29 mouse cellular contexts compared by ENCODE assay signal in genomic region chr15:77765484-77766093, GRCm38 (mm10). TPM values are rescaled to one million over a fixed set of nuclear protein-coding genes. Genes with fewer than 3 reads are reported as not detected.
A peak's percentile ranks its signal among the peaks of the same experiment; 100 is the strongest.
DNase-seq lines count a peak whose midpoint lies in the region; ATAC-seq and TF ChIP-seq lines count a peak whose summit lies in the region.
"Had no signal": no experiment of that assay in that cellular context is flagged by ENCODE, and none has a peak within 500 bp of the region (broad histone marks: within the 10 kb centered on the region; RNA-seq: fewer than 3 reads in every experiment).

No protein-coding gene starts in this region.

- ATAC-seq in hindbrain, embryonic 12.5 days (ENCODE audit: low FRiP score), result no peak
- no peak for ATAC-seq in hindbrain, embryonic 14.5 days (ENCODE audit: low FRiP score)
- no peak for ATAC-seq in lung, embryonic 15.5 days (ENCODE audit: borderline replicate concordance, extremely low read depth, low FRiP score, low TSS enrichment)
- ATAC-seq: activated CD4-positive, CD25-positive, alpha-beta regulatory T cell, adult 4 months; forebrain, embryonic 13.5 days; hindbrain, postnatal 0 days; intestine, embryonic 15.5 days; midbrain, embryonic 13.5 days had no signal

- H3K4me2 ChIP-seq in hindbrain, embryonic 12.5 days (replicated peaks), result no peak overlapping the region
- no peak overlapping the region for H3K4me2 ChIP-seq in hindbrain, embryonic 14.5 days (replicated peaks)
- H3K4me2 ChIP-seq in lung, embryonic 15.5 days, result no peak overlapping the region
- H3K4me2 ChIP-seq: forebrain, embryonic 13.5 days; heart, embryonic 12.5 days; intestine, embryonic 15.5 days; midbrain, embryonic 13.5 days had no signal

- 94% methylated on average over 16 of the region's 16 CpGs for WGBS in hindbrain, embryonic 12.5 days
- WGBS in hindbrain, embryonic 14.5 days, result 95% methylated on average over 16 of the region's 16 CpGs
- 89% methylated on average over 16 of the region's 16 CpGs for WGBS in lung, embryonic 15.5 days

- H3ac ChIP-seq in C2C12 (ENCODE audit: control insufficient read depth, insufficient read length, low read depth), result no peak overlapping the region

- no peak for DNase-seq in hindbrain, embryonic 14.5 days (ENCODE audit: low spot score)
- no peak for DNase-seq in lung, postnatal 4 days
- DNase-seq in right cerebral cortex, postnatal 14 days, result no peak
- DNase-seq in Muller cell, postnatal 12 days (ENCODE audit: inconsistent ontology term), result no peak
- DNase-seq: adrenal gland, adult 2 months; adrenal gland, postnatal 36 days; cerebellum, adult 8-10 months; cerebellum, postnatal 36 days; gastrocnemius, postnatal 25 days; heart, adult 18-20 months; kidney, adult 2 months; kidney, postnatal 36 days; lung, postnatal 10 days; right cerebral cortex, postnatal 25 days had no signal

- peaks cover 2% of the 10 kb centered on the region for H3K79me3 ChIP-seq in C2C12 (ENCODE audit: low read depth)

- no peaks in the 10 kb centered on the region for H3K4me1 ChIP-seq in hindbrain, embryonic 12.5 days
- H3K4me1 ChIP-seq in hindbrain, embryonic 14.5 days (replicated peaks; ENCODE audit: control insufficient read depth, insufficient read depth, low read length), result no peaks in the 10 kb centered on the region
- H3K4me1 ChIP-seq in lung, embryonic 15.5 days, result 0 out of 2 replicates have a peak, but pooled peaks cover 5% of the 10 kb centered on the region
- H3K4me1 ChIP-seq in brown adipose tissue, adult 24 weeks (ENCODE audit: control insufficient read depth, insufficient read depth, insufficient read length, low read length), result peaks cover 2% of the 10 kb centered on the region
- H3K4me1 ChIP-seq: forebrain, embryonic 13.5 days; heart, embryonic 12.5 days; hindbrain, embryonic 10.5 days; midbrain, embryonic 13.5 days had no signal

- peaks cover 37% of the 10 kb centered on the region for H3K79me2 ChIP-seq in C2C12 (ENCODE audit: control insufficient read depth, insufficient read depth)

- no peaks in the 10 kb centered on the region for H3K27me3 ChIP-seq in hindbrain, embryonic 12.5 days
- H3K27me3 ChIP-seq in hindbrain, embryonic 14.5 days (ENCODE audit: control insufficient read depth, insufficient read depth, low read length), result no peaks in the 10 kb centered on the region
- no peaks in the 10 kb centered on the region for H3K27me3 ChIP-seq in lung, embryonic 15.5 days
- H3K27me3 ChIP-seq in C2C12 (ENCODE audit: control insufficient read depth, insufficient read depth, insufficient read length), result no peaks in the 10 kb centered on the region
- H3K27me3 ChIP-seq: forebrain, embryonic 13.5 days; heart, embryonic 12.5 days; intestine, embryonic 15.5 days; megakaryocyte, embryonic 14.5 days; midbrain, embryonic 13.5 days had no signal

- peak overlapping the region; percentile 18; the same call in 1 of the 2 replicates for H3K9ac ChIP-seq in hindbrain, embryonic 12.5 days
- no peak overlapping the region for H3K9ac ChIP-seq in hindbrain, embryonic 14.5 days
- no peak overlapping the region for H3K9ac ChIP-seq in lung, embryonic 15.5 days
- H3K9ac ChIP-seq: forebrain, embryonic 13.5 days; heart, embryonic 12.5 days; intestine, embryonic 15.5 days; liver, embryonic 14.5 days; midbrain, embryonic 13.5 days had no signal

- peaks cover 99% of the 10 kb centered on the region for H3K36me3 ChIP-seq in hindbrain, embryonic 12.5 days
- peaks cover 99% of the 10 kb centered on the region for H3K36me3 ChIP-seq in hindbrain, embryonic 14.5 days (replicated peaks; ENCODE audit: control insufficient read depth, insufficient read depth)
- H3K36me3 ChIP-seq in lung, embryonic 15.5 days, result peaks cover 100% of the 10 kb centered on the region
- peaks cover 100% of the 10 kb centered on the region for H3K36me3 ChIP-seq in C2C12 (ENCODE audit: control insufficient read depth, insufficient read depth)

- no peaks in the 10 kb centered on the region for H3K9me3 ChIP-seq in hindbrain, embryonic 12.5 days (replicated peaks)
- H3K9me3 ChIP-seq in hindbrain, embryonic 14.5 days (ENCODE audit: control insufficient read depth, low read length), result no peaks in the 10 kb centered on the region
- no peaks in the 10 kb centered on the region for H3K9me3 ChIP-seq in lung, embryonic 15.5 days
- H3K9me3 ChIP-seq: forebrain, embryonic 13.5 days; heart, embryonic 12.5 days; hindbrain, embryonic 10.5 days; intestine, embryonic 15.5 days; megakaryocyte, embryonic 14.5 days; midbrain, embryonic 13.5 days had no signal

- TF ChIP-seq CTCF in C2C12 (IDR thresholded peaks at IDR 0.05; ENCODE audit: control insufficient read depth, insufficient read depth, insufficient read length), result no peak

- no peak overlapping the region for H3K27ac ChIP-seq in hindbrain, embryonic 12.5 days
- no peak overlapping the region for H3K27ac ChIP-seq in hindbrain, embryonic 14.5 days
- peak overlapping the region; percentile 3 for H3K27ac ChIP-seq in lung, embryonic 15.5 days
- peak overlapping the region; percentile 38 for H3K27ac ChIP-seq in brown adipose tissue, adult 24 weeks (replicated peaks; ENCODE audit: low read depth, low read length)
- H3K27ac ChIP-seq: forebrain, embryonic 13.5 days; hindbrain, embryonic 10.5 days; hindbrain, postnatal 0 days; intestine, embryonic 15.5 days; liver, embryonic 14.5 days; midbrain, embryonic 13.5 days had no signal

- no peak overlapping the region for H3K4me3 ChIP-seq in hindbrain, embryonic 12.5 days
- no peak overlapping the region for H3K4me3 ChIP-seq in hindbrain, embryonic 14.5 days (replicated peaks; ENCODE audit: low read length)
- H3K4me3 ChIP-seq in lung, embryonic 15.5 days, result no peak overlapping the region
- H3K4me3 ChIP-seq in C2C12 (ENCODE audit: insufficient read depth, poor library complexity, severe bottlenecking), result no peak overlapping the region
- no peak overlapping the region for H3K4me3 ChIP-seq in brown adipose tissue, adult 24 weeks (ENCODE audit: insufficient read depth, low read depth, low read length)
- H3K4me3 ChIP-seq: forebrain, embryonic 13.5 days; heart, embryonic 12.5 days; hindbrain, embryonic 10.5 days; intestine, embryonic 15.5 days; megakaryocyte, embryonic 14.5 days; midbrain, embryonic 13.5 days had no signal

TF ChIP-seq in C2C12, 6 proteins besides CTCF, POLR2A, EP300 and RAD21:
- TF ChIP-seq MYOG (IDR thresholded peaks at IDR 0.05; ENCODE audit: control insufficient read depth, extremely low read depth, insufficient read length) (no peak), USF1 (IDR thresholded peaks at IDR 0.05; ENCODE audit: low read depth) (no peak), MYOD1 (IDR thresholded peaks at IDR 0.05; ENCODE audit: control insufficient read depth, insufficient read length, low read depth) (peak; percentile 85)

RNA-seq across cellular contexts. Expression of gene Apol8, which starts 8.8 kb away (rescaled TPM):
- 0.22 and 0.47 TPM in 2 replicates for polyA plus RNA-seq in hindbrain, embryonic 12.5 days (2016; fragmentation: Nextera tagmentation; extraction: Ambion mirVana)
- polyA plus RNA-seq in hindbrain, embryonic 14.5 days (2014; fragmentation: Nextera tagmentation; extraction: Ambion mirVana), result not detected in 2 replicates
- 0.23 TPM in 1 of 2 replicates, not detected in the other for polyA plus RNA-seq in lung, embryonic 15.5 days (2015; fragmentation: Nextera tagmentation; extraction: Ambion mirVana)
- 0.46 TPM for polyA plus RNA-seq in C2C12 (2012; fragmentation: generic; extraction: Trizol)
- polyA plus RNA-seq in brown adipose tissue, adult 24 weeks (2012; ENCODE audit: insufficient read depth, insufficient read length, missing spikeins), result not detected in 2 replicates
- polyA plus RNA-seq: activated CD4-positive, CD25-positive, alpha-beta regulatory T cell, adult 4 months; adrenal gland, adult 2 months; limb, embryonic 11.5 days had no signal

RNA-seq across cellular contexts. Expression of gene Apol9b, which starts 36.8 kb away (rescaled TPM):
- not detected in 2 replicates for polyA plus RNA-seq in hindbrain, embryonic 12.5 days (2016; fragmentation: Nextera tagmentation; extraction: Ambion mirVana)
- polyA plus RNA-seq in hindbrain, embryonic 14.5 days (2014; fragmentation: Nextera tagmentation; extraction: Ambion mirVana), result 0.19 TPM in 1 of 2 replicates, not detected in the other
- not detected in 2 replicates for polyA plus RNA-seq in lung, embryonic 15.5 days (2015; fragmentation: Nextera tagmentation; extraction: Ambion mirVana)
- polyA plus RNA-seq in C2C12 (2012; fragmentation: generic; extraction: Trizol), result 49.1 TPM
- polyA plus RNA-seq in brown adipose tissue, adult 24 weeks (2012; ENCODE audit: insufficient read depth, insufficient read length, missing spikeins), result not detected in 2 replicates
- polyA plus RNA-seq: embryonic facial prominence, embryonic 11.5 days; forebrain, embryonic 13.5 days; hindbrain, embryonic 10.5 days; limb, embryonic 11.5 days; midbrain, embryonic 13.5 days had no signal

Comparison
In these comparisons a context has a peak if more than half of its experiments do, and no peak if none do; other contexts are left out.
1. H3K27ac ChIP-seq: peak in lung, embryonic 15.5 days (single experiment) and brown adipose tissue, adult 24 weeks (single experiment); none in hindbrain, embryonic 12.5 days (single experiment) and hindbrain, embryonic 14.5 days (single experiment).
2. RNA of gene Apol9b, which starts 36.8 kb away (polyA plus RNA-seq): 49.1 TPM in C2C12 (single experiment); 0.19 TPM in hindbrain, embryonic 14.5 days, not detected in hindbrain, embryonic 12.5 days, not detected in lung, embryonic 15.5 days and not detected in brown adipose tissue, adult 24 weeks; every median in the first group is over 10 times any median in the second.